Mouse (Mus musculus): ENCODE measurements around the gene Rhot2. TPM values are rescaled to one million over a fixed set of nuclear protein-coding genes. Genes with fewer than 3 reads are reported as not detected.
A peak's percentile ranks its signal among the peaks of the same experiment; 100 is the strongest.

The Rhot2 gene
- total RNA-seq (2012; rRNA removed) (16.2 and 26.1 TPM in 2 replicates), total RNA-seq (2014; rRNA removed) (17.3 and 19.5 TPM in 2 replicates), polyA plus RNA-seq (2012; ENCODE audit: insufficient read length, low read depth) (33.8 and 51.5 TPM in 2 replicates)

DNA sequence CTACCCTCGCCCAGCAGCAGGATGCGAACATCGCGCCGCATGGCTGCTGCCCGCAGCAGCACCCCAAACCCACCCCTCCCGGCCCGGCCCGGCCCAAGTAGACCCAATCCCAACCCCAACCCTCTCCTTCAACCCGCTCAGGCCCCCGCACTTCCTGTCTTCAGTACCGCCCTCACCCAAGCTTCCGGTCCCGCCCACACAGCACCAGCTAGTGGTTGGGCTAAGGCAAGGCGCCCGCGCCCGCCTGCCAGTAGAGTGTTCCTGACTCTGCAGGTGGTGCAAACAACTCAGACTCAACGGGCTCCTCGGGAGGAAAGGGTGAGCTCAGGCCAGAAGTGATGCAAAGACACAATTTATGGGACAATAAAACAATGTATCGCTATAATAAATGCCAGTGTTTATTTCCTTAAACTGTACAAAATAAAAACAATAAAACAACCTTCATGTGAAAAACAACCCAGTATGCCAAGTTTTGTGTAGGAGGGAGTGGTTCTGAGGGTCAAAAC is at the start of gene Rhot2:
Gene Rhot2, minus strand, starts transcription at position 456 of the 506 bp plus-strand sequence.
- peaks cover 12 to 15% of the 10 kb centered on the region in 2 experiments for H3K4me1 ChIP-seq (ENCODE audit: control insufficient read depth in 1 of 2, insufficient read depth in 2 of 2)

DNA sequence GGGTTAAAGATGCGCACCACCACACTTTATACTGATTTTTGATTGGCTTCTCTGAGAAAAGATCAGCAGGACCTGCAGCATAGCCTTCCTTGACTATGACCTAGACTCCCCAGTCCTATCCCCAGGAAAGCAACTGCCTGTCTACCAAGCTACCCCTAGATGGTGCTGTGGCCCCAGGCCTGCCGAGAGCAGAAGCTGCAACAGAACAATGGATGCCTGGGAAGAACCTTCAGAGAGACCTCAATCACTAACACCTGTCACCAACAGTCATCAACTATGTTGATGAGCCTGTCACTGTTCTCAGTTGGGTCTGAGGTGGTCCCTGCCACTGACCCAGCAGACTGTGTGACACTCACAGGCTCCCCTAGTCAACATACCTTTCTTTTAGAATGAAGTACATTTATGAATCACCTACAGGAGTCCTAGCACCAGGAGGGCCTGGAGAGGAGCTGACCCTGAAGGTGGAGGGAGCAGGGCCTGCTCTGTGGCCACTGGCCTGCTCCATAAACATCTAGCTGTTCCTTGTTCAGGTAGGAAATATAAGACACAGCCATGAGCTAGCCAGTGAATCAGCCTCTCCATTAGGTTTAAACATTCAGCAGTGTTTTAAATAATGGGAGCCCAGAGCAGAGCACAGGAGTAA is 49.4 kb upstream of the Rhot2 start:
- Histone ChIP-seq H3K4me1 (ENCODE audit: control insufficient read depth in 1 of 2, insufficient read depth in 2 of 2) (peaks cover 6 to 35% of the 10 kb centered on the region in 2 experiments; a peak in 3 of 4 replicates), H3K4me3 (replicated peaks in 1 of 3; ENCODE audit: low read depth in 2 of 3, low read length in 2 of 3, poor library complexity in 1 of 3) (no peak overlapping the region), H3K9ac (ENCODE audit: insufficient read depth, low read depth) (no peak overlapping the region), H3K36me3 (replicated peaks in 1 of 2; ENCODE audit: control insufficient read depth in 1 of 2, insufficient read depth in 1 of 2, low read length in 1 of 2) (peaks cover 10 to 45% of the 10 kb centered on the region in 2 experiments), H3K4me2 (ENCODE audit: insufficient read depth, low read depth, poor library complexity, severe bottlenecking) (no peak overlapping the region), H3K79me2 (replicated peaks; ENCODE audit: control insufficient read depth, extremely low read depth, insufficient read depth, poor library complexity, severe bottlenecking) (peaks cover 8% of the 10 kb centered on the region; the same call in 1 of the 2 replicates), H3K27me3 (replicated peaks) (no peaks in the 10 kb centered on the region), H3K9me3 (replicated peaks; ENCODE audit: low read length) (no peaks in the 10 kb centered on the region), H3K27ac (ENCODE audit: insufficient read depth, low read depth) (no peak overlapping the region)
- in situ Hi-C loops (cut with MboI; ENCODE audit: low pct_ligation_motif_present, low pct_unique_long_range_greater_than_20kb, low sequenced_read_pairs) = no loop called here
- DNase-seq (ENCODE audit: extremely low read depth) = peak; percentile 77
- dilution Hi-C loops (cut with MboI; ENCODE audit: extremely low pct_ligation_motif_present, extremely low pct_unique_long_range_greater_than_20kb, low sequenced_read_pairs) = no loop called here
- TF ChIP-seq MAX (IDR thresholded peaks at IDR 0.05; ENCODE audit: low read length) (0 out of 2 replicates have a peak, but pooled peaks have one; percentile 33), UBTF (IDR thresholded peaks at IDR 0.05; ENCODE audit: low read depth, low read length) (no peak), MYC (IDR thresholded peaks at IDR 0.05; ENCODE audit: low read depth, low read length) (no peak), TBP (conservative IDR thresholded peaks at IDR 0.05; ENCODE audit: low read depth, low read length) (no peak), NRF1 (IDR thresholded peaks at IDR 0.05; ENCODE audit: low read depth, low read length) (no peak), MAFK (IDR thresholded peaks at IDR 0.05; ENCODE audit: insufficient replicate concordance, low read length) (no peak), HCFC1 (IDR thresholded peaks at IDR 0.05; ENCODE audit: low read depth, low read length) (no peak), ZKSCAN1 (IDR thresholded peaks at IDR 0.05; ENCODE audit: borderline replicate concordance, low read depth, low read length) (no peak), CHD1 (IDR thresholded peaks at IDR 0.05; ENCODE audit: low read depth, low read length) (no peak), BHLHE40 (IDR thresholded peaks at IDR 0.05; ENCODE audit: low read depth, low read length) (no peak), TCF12 (IDR thresholded peaks at IDR 0.05; ENCODE audit: low read depth, low read length) (0 out of 2 replicates have a peak, but pooled peaks have one; percentile 35), CTCF (conservative IDR thresholded peaks at IDR 0.05 in 1 of 2, IDR thresholded peaks at IDR 0.05 in 1 of 2; ENCODE audit: low read depth in 2 of 2, low read length in 2 of 2) (peak; percentile 90 to 97), ELF1 (IDR thresholded peaks at IDR 0.05; ENCODE audit: low read depth, low read length) (no peak), CHD2 (IDR thresholded peaks at IDR 0.05; ENCODE audit: low read length) (no peak), GABPA (IDR thresholded peaks at IDR 0.05; ENCODE audit: insufficient replicate concordance, low read depth, low read length) (no peak)

More for the DNA sequence above, at the start of gene Rhot2:
- TF ChIP-seq SIN3A (IDR thresholded peaks at IDR 0.05; ENCODE audit: low read length) = peak; percentile 80; the same call in 1 of the 2 replicates
- peak; percentile 82 for TF ChIP-seq HCFC1 (IDR thresholded peaks at IDR 0.05; ENCODE audit: low read depth, low read length)
- TF ChIP-seq SMC3 (IDR thresholded peaks at IDR 0.05; ENCODE audit: low read depth, low read length) = 0 out of 2 replicates have a peak, but pooled peaks have one; percentile 6
- TF ChIP-seq ZNF384 (IDR thresholded peaks at IDR 0.05; ENCODE audit: low read depth, low read length) = no peak
- no peak for TF ChIP-seq CHD2 (IDR thresholded peaks at IDR 0.05; ENCODE audit: low read length)
- peak; percentile 73; the same call in 1 of the 2 replicates for TF ChIP-seq KAT2A (IDR thresholded peaks at IDR 0.05; ENCODE audit: insufficient replicate concordance, low read length)
- no peak for TF ChIP-seq GABPA (IDR thresholded peaks at IDR 0.05; ENCODE audit: insufficient replicate concordance, low read depth, low read length)
- TF ChIP-seq ELF1 (IDR thresholded peaks at IDR 0.05; ENCODE audit: low read depth, low read length) = peak; percentile 88
- TF ChIP-seq IRF4 (IDR thresholded peaks at IDR 0.05; ENCODE audit: low read depth, low read length) = peak; percentile 49; the same call in 1 of the 2 replicates
- peak; percentile 75; the same call in 1 of the 2 replicates for TF ChIP-seq TBP (conservative IDR thresholded peaks at IDR 0.05; ENCODE audit: low read depth, low read length)
- TF ChIP-seq MXI1 (IDR thresholded peaks at IDR 0.05; ENCODE audit: low read depth, low read length) = 0 out of 2 replicates have a peak, but pooled peaks have one; percentile 14
- no peak for TF ChIP-seq EP300 (IDR thresholded peaks at IDR 0.05; ENCODE audit: low read length)
- TF ChIP-seq POLR2AphosphoS2 (IDR thresholded peaks at IDR 0.05; ENCODE audit: low read depth, low read length) = peak; percentile 38; the same call in 1 of the 2 replicates
- TF ChIP-seq CHD1 (IDR thresholded peaks at IDR 0.05; ENCODE audit: low read depth, low read length) = no peak
- TF ChIP-seq PAX5 (IDR thresholded peaks at IDR 0.05; ENCODE audit: low read length) = no peak
- 0 out of 2 replicates have a peak, but pooled peaks have one; percentile 29 for TF ChIP-seq MEF2A (IDR thresholded peaks at IDR 0.05; ENCODE audit: borderline replicate concordance, low read depth, low read length)
- TF ChIP-seq CTCF (conservative IDR thresholded peaks at IDR 0.05 in 1 of 2, IDR thresholded peaks at IDR 0.05 in 1 of 2; ENCODE audit: low read depth in 2 of 2, low read length in 2 of 2) = peak in 1 of 2 experiments; percentile 26; a peak in 1 of 4 replicates
- TF ChIP-seq ZC3H11A (IDR thresholded peaks at IDR 0.05; ENCODE audit: low read depth, low read length) = no peak
- TF ChIP-seq TCF12 (IDR thresholded peaks at IDR 0.05; ENCODE audit: low read depth, low read length) = peak; percentile 85
- no peak for TF ChIP-seq ETS1 (conservative IDR thresholded peaks at IDR 0.05; ENCODE audit: low read depth, low read length)
- TF ChIP-seq E2F4 (IDR thresholded peaks at IDR 0.05; ENCODE audit: insufficient replicate concordance, low read depth, low read length) = no peak
- TF ChIP-seq MAZ (IDR thresholded peaks at IDR 0.05; ENCODE audit: low read depth, low read length) = peak; percentile 91
- no peak for TF ChIP-seq USF2 (conservative IDR thresholded peaks at IDR 0.05; ENCODE audit: low read depth, low read length)
- TF ChIP-seq POLR2A (IDR thresholded peaks at IDR 0.05; ENCODE audit: low read depth, low read length) = peak; percentile 92
- no peak for TF ChIP-seq UBTF (IDR thresholded peaks at IDR 0.05; ENCODE audit: low read depth, low read length)
- TF ChIP-seq JUN (IDR thresholded peaks at IDR 0.05; ENCODE audit: insufficient read depth, low read depth, low read length) = no peak
- no peak for TF ChIP-seq USF1 (IDR thresholded peaks at IDR 0.05; ENCODE audit: low read depth, low read length)
- no peak for TF ChIP-seq JUND (conservative IDR thresholded peaks at IDR 0.05; ENCODE audit: low read depth, low read length)
- TF ChIP-seq RCOR1 (conservative IDR thresholded peaks at IDR 0.05; ENCODE audit: low read depth, low read length) = no peak
- no peak for TF ChIP-seq NRF1 (IDR thresholded peaks at IDR 0.05; ENCODE audit: low read depth, low read length)
- TF ChIP-seq RAD21 (IDR thresholded peaks at IDR 0.05; ENCODE audit: low read depth, low read length) = no peak; the same call in 1 of the 2 replicates
- no peak for TF ChIP-seq ZKSCAN1 (IDR thresholded peaks at IDR 0.05; ENCODE audit: borderline replicate concordance, low read depth, low read length)
- TF ChIP-seq MYC (IDR thresholded peaks at IDR 0.05; ENCODE audit: low read depth, low read length) = no peak
- peak; percentile 82 for TF ChIP-seq ZMIZ1 (IDR thresholded peaks at IDR 0.05; ENCODE audit: low read depth, low read length)
- no peak for TF ChIP-seq MAFK (IDR thresholded peaks at IDR 0.05; ENCODE audit: insufficient replicate concordance, low read length)
- TF ChIP-seq MAX (IDR thresholded peaks at IDR 0.05; ENCODE audit: low read length) = peak; percentile 61
- peak; percentile 93 for TF ChIP-seq NELFE (IDR thresholded peaks at IDR 0.05; ENCODE audit: low read depth, low read length)
- TF ChIP-seq BHLHE40 (IDR thresholded peaks at IDR 0.05; ENCODE audit: low read depth, low read length) = peak; percentile 16; the same call in 1 of the 2 replicates
- Histone ChIP-seq H3K4me3 (replicated peaks in 1 of 3; ENCODE audit: low read depth in 2 of 3, low read length in 2 of 3, poor library complexity in 1 of 3) (peak within 1 kb of the TSS; percentile 71 to 93 (median 77)), H3K36me3 (replicated peaks in 1 of 2; ENCODE audit: control insufficient read depth in 1 of 2, insufficient read depth in 1 of 2, low read length in 1 of 2) (peaks cover 59 to 84% of the 10 kb centered on the region in 2 experiments), H3K9me3 (replicated peaks; ENCODE audit: low read length) (no peaks in the 10 kb centered on the region), H3K27ac (ENCODE audit: insufficient read depth, low read depth) (peak within 1 kb of the TSS; percentile 54), H3K79me2 (replicated peaks; ENCODE audit: control insufficient read depth, extremely low read depth, insufficient read depth, poor library complexity, severe bottlenecking) (peaks cover 14% of the 10 kb centered on the region), H3K9ac (ENCODE audit: insufficient read depth, low read depth) (peak within 1 kb of the TSS; percentile 83), H3K27me3 (replicated peaks) (no peaks in the 10 kb centered on the region), H3K4me2 (ENCODE audit: insufficient read depth, low read depth, poor library complexity, severe bottlenecking) (peak within 1 kb of the TSS; percentile 71)
- in situ Hi-C loops (cut with MboI; ENCODE audit: low pct_ligation_motif_present, low pct_unique_long_range_greater_than_20kb, low sequenced_read_pairs) (no loop called here), dilution Hi-C loops (cut with MboI; ENCODE audit: extremely low pct_ligation_motif_present, extremely low pct_unique_long_range_greater_than_20kb, low sequenced_read_pairs) (no loop called here)
- peak; percentile 95 for DNase-seq (ENCODE audit: extremely low read depth)
